Mouse (Mus musculus): ENCODE measurements around the gene Il22ra1.
"Not testable (repeated sequence)": the region's sequence is repeated elsewhere in the genome, so short reads cannot be mapped to it uniquely, and the experiment has no call there.

The Il22ra1 gene

DNA sequence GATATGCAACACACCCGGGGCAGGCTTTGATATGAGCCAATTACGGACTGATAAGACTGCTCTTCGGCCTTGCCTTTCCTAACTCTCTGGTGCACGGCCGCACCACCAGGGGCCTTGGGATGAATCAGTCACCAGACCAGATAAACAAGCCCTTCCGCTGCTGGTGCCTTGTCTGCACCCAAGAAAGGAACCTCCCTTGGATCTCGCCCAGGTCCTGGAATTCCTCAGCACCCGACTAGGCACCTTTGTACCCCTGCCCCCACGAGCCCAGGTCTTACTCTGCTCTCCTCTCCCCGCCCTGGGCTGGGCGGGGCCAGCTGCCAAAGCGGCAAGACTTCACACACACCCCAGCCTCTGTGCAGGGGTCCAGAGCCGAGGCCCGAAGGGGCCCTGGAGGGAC lies at the start of gene Il22ra1:
Gene Il22ra1 (plus strand): TSS at position 356 of the 400 bp plus-strand sequence.
- no peak for DNase-seq (ENCODE audit: extremely low read depth, low read depth, low spot score)

DNA sequence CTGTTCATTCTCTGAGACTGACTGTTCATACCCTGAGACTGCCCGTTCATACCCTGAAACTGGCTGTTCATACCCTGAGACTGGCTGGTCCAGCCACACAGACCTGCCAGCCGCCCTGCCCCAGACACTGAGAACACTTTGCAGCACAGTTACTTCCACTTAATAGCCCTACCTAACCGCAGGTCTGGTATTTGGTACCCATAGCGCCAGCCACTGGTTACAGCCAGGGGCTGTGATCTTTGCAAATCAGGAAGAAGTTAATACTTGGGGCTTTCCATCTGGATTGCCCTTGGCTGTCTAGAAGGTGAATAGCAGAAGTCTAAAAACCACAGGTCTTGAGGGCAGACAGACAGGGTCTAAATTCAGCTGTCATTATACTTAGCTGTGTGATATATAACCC lies 48.7 kb upstream of the Il22ra1 start:
- no peak for DNase-seq (ENCODE audit: extremely low read depth, low read depth, low spot score)

DNA sequence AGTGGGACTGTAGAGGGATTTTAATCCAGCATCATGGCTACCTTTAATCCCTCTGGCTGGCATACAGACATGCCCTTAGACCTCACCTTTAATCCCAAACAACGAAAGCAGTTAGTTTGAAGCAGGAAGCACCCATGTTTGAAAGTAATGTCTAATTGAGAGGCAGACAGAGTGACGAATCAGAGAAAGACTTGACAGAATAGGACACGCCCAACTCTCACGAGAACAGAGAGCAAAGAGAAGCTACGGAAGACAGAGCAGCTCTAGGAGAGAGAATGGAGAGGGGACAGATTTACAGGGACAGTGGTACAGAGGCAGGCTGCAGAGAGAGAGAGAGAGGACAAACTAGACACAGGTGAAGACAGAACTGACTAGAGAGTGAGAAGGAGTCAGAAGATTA lies 46.2 kb upstream of the Il22ra1 start:
- no peak for DNase-seq (ENCODE audit: extremely low read depth, low read depth, low spot score)

DNA sequence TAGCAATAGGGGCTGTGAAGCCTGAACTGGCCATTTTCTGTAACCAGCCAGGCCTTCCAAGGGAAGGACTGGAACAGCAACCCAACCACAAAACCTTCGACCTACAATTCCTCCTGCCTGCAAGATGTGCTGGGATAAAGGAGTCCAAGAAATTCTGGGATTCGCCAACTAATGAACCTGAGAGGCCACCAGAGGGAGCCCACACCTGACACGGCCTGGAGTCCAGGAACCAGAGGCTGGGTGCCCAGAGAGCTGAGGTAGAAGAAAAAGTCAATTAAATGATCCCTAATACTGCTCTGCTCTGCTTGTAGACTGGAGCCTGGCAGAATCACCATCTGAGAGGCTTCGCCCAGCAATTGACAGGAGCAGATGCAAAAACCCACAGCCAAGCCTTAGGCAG lies 44.4 kb upstream of the Il22ra1 start:
- no peak for DNase-seq (ENCODE audit: extremely low read depth, low read depth, low spot score)

DNA sequence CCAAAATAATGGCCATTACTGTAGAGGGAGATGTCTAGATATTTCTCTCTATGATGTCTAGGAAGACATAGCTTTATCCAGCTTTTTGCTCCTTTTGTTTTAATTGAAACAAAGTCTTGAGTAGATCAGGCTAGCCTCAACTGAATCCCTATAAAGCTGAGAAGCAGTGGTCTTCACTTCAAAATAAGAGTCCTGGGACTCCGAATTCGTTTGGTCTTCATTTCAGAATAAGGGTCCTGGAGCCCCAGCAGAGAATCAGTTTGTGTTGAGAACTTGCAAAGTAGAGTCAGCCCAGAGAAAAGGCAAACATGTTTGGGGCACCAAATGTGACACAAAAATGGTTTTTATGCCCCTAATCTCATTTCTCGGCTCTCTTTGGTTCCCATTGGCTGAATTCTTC lies 43.2 kb upstream of the Il22ra1 start:
- DNase-seq (ENCODE audit: extremely low read depth, low read depth, low spot score): no peak

DNA sequence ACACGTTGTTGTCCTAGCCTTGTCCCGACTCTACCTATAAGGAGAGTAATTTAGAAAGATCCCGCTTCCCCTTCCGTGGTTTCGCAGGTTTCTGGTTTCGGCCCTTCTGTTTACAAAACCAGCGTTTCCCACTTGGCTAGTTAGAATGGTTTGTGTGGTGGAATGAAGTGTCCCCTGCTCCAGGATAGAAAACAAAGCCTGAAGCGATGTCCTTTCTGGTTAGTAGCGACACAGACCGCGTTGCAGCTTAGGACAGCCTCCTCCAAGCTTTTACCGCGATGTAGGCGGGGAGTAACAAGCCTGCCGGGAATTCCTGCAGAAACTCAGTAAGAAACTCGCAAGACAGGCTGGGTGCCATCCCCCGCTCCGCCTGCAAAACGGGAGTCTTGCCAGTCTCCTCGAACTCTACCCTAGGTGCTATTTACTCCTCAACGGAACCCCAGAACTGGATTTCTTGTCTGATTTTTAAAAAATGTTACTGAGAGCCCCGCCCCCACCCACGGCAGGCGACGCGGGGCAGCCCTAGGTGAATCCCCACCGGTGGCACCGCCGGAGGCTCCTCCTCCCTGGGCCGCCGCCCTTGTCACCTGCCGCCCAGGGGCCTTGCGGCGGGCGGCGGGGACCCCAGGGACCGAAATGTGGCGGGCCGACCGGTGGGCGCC lies 41.9 kb upstream of the Il22ra1 start, which contains the start of gene Ifnlr1:
Gene Ifnlr1 (plus strand): TSS at position 382 of the 662 bp plus-strand sequence.
- DNase-seq (ENCODE audit: extremely low read depth, low read depth, low spot score): peak; percentile 74

DNA sequence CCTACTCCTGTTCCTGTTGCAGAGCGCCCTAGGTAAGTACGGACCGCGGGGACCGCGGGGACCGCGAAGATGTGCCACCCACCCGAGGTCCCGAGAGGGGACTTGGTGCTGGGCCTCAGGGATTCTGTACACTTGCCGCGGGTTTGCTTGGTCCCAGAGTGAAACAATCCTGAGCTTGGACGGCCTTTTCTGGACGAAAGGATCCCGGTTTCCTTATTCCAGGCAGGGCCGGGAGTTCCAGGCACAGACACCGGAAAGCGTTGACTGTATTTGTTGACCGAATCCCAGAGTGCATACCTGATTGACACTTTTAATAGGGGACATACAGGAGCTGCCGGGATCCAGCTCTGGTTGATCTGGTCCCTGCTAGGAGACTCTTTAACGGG lies 41.4 kb upstream of the Il22ra1 start:
- no peak for DNase-seq (ENCODE audit: extremely low read depth, low read depth, low spot score)

DNA sequence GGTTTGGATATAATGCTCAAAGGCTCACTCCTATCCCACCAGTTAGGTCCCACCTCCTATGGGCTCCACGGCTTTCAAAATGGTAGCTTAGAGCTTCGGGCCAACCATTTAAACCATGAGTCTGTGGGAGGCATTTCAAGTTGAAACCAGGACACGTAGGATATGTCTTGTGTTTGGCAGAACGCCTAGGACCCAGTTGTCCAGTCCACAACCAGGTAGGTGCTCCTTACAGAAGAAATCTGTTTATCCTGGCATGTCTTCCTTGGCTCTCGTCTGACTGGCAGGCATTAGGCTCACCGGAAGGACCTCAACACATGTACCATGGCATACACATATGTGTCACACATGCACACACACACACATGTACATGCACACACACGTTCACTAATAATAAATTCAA lies 38.2 kb upstream of the Il22ra1 start:
- DNase-seq (ENCODE audit: extremely low read depth, low read depth, low spot score): peak; percentile 95

DNA sequence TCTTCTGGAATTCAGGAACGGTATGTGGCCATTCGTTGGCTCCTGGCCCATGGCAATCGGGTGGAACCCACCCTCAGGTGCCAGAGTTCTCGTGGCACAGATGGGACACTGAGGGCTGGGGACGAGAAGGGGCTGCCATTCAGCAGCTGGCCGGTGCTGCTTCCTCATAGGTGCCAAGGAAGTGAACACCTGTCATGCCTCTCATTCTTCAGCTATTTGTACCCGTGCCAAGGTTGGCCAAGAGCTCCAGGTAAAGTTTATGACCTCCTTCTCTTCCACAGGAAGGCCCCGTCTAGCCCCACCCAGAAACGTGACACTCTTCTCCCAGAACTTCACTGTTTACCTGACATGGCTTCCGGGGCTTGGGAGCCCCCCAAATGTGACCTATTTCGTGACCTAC lies 37.7 kb upstream of the Il22ra1 start:
- no peak for DNase-seq (ENCODE audit: extremely low read depth, low read depth, low spot score)

DNA sequence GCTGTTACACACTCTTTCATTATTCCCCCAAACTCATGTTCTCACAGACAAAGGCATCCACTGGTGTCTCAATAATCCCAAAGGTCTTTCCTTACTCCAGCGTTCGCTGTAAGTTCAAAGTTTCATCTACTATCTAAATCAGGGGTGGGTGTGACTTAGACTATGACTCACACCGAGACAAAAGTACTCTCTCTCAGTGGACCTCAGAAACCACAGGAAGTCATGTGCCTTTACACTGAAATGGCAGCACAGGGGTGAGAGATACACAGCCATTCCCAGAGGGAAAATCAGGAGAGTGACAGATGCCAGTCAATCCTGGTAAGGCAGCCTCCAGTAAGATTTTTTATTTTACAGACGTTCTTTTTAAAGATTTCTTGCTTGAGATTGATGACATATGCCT lies 35.1 kb upstream of the Il22ra1 start:
- DNase-seq (ENCODE audit: extremely low read depth, low read depth, low spot score): no peak

DNA sequence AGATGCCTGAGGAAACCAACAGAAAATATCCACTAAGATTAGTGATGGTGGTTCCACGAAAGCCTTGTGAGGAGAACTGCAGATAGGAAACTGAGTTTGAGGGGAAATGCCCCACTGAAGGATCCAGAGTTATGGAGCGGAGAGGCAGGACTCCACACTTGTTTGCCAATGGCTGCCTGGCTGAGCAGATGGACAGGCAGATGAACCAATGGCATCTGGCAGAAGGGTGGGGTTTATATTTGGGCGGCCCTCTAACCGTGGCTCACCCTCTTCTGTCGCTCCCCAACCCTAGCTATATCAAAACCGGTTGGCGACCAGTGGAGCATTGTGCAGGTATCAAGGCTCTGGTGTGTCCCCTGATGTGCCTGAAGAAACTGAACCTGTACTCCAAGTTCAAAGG lies 29.5 kb upstream of the Il22ra1 start:
- no peak for DNase-seq (ENCODE audit: extremely low read depth, low read depth, low spot score)

DNA sequence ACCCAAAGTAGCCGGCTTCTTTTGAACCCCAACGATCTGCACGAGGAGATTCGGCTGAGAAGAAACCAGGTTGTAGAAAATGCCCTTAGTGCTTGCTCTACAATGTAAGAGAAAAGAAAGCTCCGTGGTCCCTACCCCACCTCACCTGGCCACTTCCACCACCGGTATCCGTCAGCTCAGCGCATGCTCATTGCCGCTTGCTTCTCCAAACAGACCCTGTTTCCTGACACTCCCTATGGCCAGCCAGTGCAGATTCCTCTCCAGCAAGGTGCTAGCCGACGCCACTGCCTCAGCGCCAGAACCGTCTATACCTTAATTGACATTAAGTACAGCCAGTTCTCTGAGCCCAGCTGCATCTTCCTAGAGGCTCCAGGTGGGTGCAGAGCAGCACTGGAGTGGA lies 24.5 kb upstream of the Il22ra1 start:
- no peak for DNase-seq (ENCODE audit: extremely low read depth, low read depth, low spot score)

DNA sequence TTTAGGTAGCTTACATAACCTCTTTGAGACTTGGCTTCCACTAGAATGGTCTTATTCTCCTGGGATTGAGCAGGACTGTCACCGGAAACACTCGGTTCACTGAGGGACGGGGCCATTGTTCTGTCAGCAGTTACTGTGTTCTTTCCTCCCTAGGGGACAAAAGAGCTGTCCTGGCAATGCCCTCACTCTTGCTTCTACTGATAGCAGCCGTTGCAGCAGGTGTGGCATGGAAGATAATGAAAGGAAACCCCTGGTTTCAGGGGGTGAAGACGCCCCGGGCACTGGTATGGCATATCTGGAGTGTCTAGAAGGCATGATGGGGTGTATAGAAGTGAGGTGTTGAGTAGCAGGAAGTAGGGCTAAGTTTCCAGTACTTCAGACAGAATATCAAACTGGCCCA lies 24.0 kb upstream of the Il22ra1 start:
- no peak for DNase-seq (ENCODE audit: extremely low read depth, low read depth, low spot score)

DNA sequence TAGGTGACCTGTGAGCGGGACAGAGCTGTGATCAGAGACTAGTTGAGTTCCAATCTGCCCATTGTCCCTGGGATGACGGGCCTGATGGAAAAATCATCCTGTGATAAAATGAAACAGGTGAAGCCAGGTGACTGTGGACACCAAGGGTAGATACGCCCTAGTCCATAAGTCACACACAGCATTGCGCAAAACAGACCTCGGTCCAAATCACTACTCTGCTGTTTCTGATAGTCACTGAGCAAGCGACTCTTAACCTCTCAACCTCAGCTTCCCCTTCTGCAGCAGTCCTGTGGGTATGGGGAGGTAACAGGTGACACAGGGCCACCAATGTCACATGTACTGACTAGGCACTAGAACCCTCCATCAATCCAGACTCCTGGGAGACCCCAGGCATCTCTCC lies 21.9 kb upstream of the Il22ra1 start:
- DNase-seq (ENCODE audit: extremely low read depth, low read depth, low spot score): no peak

DNA sequence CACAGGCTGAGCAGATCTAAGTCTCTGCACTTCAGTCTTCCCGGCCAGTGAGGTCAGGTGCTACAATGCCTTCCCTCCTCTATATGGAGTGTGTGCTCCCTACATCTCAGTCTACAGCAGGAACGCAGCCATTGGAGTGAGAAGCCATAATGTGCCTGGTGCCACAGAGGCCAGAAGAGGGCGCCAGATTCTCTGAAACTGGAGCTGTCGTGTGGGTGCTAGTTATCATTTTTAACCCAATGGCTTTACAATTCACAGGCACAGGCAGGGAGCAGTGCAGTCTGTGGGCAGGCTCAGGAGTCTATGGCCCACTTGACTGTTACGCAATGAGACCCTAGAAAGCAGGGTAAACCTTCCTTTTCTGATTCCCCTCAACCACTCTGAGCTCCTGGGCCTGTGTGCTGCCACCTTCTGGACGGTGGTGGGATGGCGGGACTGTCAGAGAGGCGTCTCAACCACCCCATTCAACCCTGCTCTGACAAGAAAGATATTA lies 18.9 kb upstream of the Il22ra1 start:
- DNase-seq (ENCODE audit: extremely low read depth, low read depth, low spot score): no peak

DNA sequence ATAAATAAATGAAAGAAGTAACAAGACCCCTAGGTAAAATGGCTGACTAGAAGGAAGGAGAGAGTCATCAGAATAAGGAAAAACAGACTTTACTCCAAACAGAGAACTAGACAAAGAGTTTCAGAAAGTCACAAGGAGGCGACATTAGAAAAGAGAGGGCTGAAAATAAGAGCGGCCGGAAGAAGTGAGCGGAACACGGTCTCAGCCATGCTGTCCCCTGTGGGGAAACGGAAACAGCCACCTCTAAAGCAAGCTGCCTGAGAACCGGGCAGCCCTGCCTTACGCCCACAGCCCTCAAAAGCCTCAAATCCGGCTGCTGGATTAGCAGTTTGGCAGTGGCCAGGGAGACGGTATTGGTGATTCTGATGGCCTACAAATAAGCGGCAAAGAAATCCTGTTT lies 18.4 kb upstream of the Il22ra1 start:
- DNase-seq (ENCODE audit: extremely low read depth, low read depth, low spot score): no peak

DNA sequence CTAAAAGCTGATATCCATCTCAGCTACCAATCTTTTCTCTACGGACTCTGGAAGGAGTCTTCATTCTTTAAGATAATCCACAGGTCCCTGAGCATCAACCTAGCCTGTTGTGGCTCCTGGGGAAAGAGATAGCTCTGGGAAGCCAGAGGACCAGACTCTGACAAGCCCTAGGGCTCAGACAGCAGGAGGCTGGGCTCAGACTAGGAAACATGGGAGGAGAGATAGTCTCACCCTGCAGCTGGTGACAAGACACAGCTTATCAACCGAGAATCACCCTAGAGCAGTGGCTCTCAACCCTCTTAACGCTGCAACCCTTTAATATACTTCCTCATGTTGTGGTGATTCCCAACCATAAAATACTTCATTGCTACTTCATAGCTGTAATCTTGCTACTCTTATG lies 17.6 kb upstream of the Il22ra1 start:
- no peak for DNase-seq (ENCODE audit: extremely low read depth, low read depth, low spot score)

DNA sequence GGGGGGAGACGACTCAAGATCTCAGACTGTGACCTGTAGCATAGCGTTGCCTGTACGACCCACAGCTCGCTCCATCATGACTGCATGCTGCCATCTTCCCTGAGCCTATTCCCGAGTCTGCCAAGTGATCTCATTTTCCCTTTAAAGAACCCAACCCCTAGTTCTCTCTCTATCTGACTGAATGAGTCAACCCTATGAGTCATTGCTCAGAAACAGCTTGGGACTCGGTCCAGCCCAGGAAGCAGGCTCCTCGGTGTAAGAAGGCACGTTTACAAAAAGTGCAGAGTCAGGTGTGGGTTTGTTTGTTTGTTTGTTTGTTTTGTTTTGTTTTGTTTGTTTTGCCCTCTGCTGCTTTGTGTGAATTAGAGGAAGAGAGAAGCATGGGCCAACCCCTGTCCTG lies 13.2 kb upstream of the Il22ra1 start:
- no peak for DNase-seq (ENCODE audit: extremely low read depth, low read depth, low spot score)

DNA sequence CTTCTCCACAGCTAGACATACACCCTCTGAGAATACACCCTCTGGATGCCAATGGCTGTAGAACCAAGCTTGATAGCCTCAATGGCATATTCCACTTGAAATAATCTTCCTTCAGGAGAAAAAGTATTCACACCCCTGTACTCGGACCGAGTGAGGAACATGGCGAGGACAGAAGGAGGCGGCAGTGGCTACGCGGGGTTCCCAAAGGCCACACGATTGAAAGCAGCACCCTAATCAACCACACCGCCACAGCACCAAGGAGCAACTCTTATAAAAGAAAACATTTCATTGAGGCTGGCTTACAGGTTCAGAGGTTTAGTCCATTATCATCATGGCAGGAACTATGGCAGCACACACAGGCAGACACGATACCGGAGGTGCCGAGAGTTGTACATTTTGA lies 11.5 kb upstream of the Il22ra1 start:
- not testable (repeated sequence) for DNase-seq (ENCODE audit: extremely low read depth, low read depth, low spot score)

DNA sequence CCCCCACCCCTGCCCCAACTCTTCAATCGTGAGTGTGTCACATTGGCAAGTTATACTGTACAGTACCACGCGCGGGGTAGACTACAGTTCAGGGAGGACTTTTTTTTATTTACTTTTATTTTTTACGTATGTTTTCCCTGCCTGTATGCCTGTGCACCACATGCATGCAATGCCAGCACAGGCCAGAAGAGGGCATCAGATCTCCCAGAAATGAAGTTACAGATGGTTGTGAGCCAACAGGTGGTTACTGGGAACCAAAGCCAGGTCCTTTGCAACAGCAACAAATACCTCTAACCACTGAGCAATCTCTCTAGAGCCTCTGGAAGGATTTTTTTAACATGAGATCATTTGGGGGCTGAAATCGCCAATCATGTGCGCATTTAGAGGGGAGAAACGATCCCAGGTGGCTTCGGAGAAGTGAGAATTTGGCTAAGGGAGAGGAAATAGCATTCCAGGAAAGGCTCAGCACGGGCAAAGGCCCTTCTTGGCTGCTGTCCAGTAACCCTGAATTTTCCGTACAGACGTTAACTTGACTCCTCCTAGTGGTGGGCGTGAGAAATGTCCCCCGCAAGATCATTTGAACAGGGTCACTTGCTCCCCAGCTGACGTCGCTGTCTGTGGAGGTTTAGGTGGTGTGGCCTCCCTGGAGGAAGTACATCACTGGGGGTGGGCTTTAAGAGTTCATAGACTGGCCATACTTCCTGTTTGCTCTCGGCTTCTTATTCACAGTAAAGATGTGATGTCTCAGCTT lies 5.3 kb upstream of the Il22ra1 start:
- no peak for DNase-seq (ENCODE audit: extremely low read depth, low read depth, low spot score)

DNA sequence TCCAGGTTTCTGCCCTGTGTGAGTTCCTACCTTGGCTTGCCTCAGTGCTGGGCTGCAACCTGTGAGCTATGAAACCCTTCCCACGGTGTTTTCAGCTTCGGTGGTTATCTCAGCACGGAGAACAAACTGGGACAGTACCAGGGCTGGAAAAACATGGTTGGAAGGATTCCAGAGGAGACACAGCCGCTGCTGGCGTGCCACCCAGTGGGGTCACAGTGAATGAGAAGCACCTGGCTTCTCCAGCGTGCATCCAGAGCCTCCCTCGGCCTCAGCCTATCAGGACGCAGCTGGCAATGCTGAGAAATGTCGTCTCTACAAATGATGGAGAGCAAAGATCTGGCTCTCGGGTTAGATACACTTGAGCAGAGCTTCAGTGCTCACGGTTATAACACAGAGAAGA lies 1.6 kb upstream of the Il22ra1 start:
- no peak for DNase-seq (ENCODE audit: extremely low read depth, low read depth, low spot score)

DNA sequence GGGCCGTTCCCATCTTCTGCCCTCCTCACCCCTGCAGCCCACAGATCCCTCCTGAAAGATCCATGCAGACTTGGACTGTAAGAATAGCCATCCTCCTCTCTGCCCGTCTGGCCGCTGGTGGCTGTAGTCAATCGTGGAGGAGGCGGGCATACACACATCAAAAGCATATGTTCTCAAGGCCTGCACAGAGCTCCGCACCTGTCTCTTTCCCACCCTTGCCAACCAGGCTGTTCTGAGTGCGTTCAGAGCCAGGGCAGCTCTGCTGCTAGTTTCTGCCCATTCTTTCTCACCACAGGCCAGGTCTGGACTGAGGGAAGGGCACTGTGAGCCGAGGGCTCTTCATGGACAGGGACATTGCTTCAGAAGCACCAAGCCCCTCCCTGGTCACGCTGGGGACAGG lies 2.2 kb downstream of the Il22ra1 start:
- no peak for DNase-seq (ENCODE audit: extremely low read depth, low read depth, low spot score)

DNA sequence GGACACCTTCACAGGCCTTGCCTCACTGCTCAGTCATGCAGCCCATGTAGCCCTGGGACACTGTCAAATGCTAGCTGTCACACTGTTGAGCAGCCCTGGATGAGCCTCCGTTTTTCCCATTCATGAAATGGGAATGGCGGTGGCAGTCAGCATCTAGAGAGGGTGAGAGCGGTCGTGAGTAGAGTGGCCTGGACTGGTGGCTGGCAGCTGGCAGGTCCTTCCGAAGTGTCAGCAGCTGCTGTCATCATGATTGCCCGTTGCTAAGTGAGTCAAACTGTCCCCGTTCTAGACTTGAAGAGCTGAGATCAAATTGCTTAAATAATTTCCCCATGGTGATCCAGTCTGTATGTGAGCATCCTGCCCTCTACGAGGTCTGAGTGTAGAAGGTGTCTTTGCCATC lies 3.0 kb downstream of the Il22ra1 start:
- no peak for DNase-seq (ENCODE audit: extremely low read depth, low read depth, low spot score)

Measured in fat pad, adult 2 months (tissue).